Mouse (Mus musculus) hindbrain, embryonic 16.5 days (tissue): Measurements from ENCODE around the gene Acot7. TPM values are rescaled to one million over a fixed set of nuclear protein-coding genes. Genes with fewer than 3 reads are reported as not detected.

ENCODE experiments used
- ATAC-seq: fragments of 200-750 bp; cut with Nextera tagmentation; 2 replicates; pipeline ENCODE4 v1.8.0; 2017; ENCODE audit warnings: moderate TSS enrichment, moderate library complexity
- H3K27ac ChIP-seq: fragments of 300-500 bp; sonication (generic); 2 replicates; pipeline ENCODE4 v1.5.1; 2014; ENCODE audit warnings: low read depth, mild to moderate bottlenecking, control low read depth, low read length, moderate library complexity
- H3K27me3 ChIP-seq: fragments of 300-500 bp; sonication (generic); replicated peaks from 2 replicates; pipeline ENCODE4 v1.6.1; 2014; ENCODE audit warnings: low read length; ENCODE audit not compliant: control insufficient read depth, insufficient read depth
- H3K36me3 ChIP-seq: fragments of 300-500 bp; sonication (generic); 2 replicates; pipeline ENCODE4 v1.6.1; 2014; ENCODE audit warnings: mild to moderate bottlenecking, low read length, moderate library complexity, mixed read lengths; ENCODE audit not compliant: control insufficient read depth, insufficient read depth
- H3K4me1 ChIP-seq: fragments of 300-500 bp; sonication (generic); 2 replicates; pipeline ENCODE4 v1.6.1; 2014; ENCODE audit warnings: low read depth, low read length; ENCODE audit not compliant: control insufficient read depth, insufficient read depth
- H3K4me2 ChIP-seq: fragments of 300-500 bp; sonication (generic); 2 replicates; pipeline ENCODE4 v1.6.1; 2014; ENCODE audit warnings: mild to moderate bottlenecking, low read length, control low read depth, moderate library complexity
- H3K4me3 ChIP-seq: fragments of 300-500 bp; sonication (generic); 2 replicates; pipeline ENCODE4 v1.5.1; 2014; ENCODE audit warnings: mild to moderate bottlenecking, low read length, control low read depth, moderate library complexity
- H3K9ac ChIP-seq: fragments of 300-500 bp; sonication (generic); 2 replicates; pipeline ENCODE4 v1.6.1; 2014; ENCODE audit warnings: low read depth, mild to moderate bottlenecking, control low read depth, low read length, moderate library complexity
- H3K9me3 ChIP-seq: fragments of 300-500 bp; sonication (generic); 2 replicates; pipeline ENCODE4 v1.6.1; 2014; ENCODE audit warnings: mild to moderate bottlenecking, low read length, moderate library complexity; ENCODE audit not compliant: control insufficient read depth
- WGBS: fragments of 180-500 bp; shearing (Covaris S2); extraction: QIAGEN DNeasy Blood & Tissue Kit; methylation state at CpG from one replicate; pipeline ENCODE4 v1.1.7; 2014; 5-methylcytosine and 5-hydroxymethylcytosine counted together
- polyA plus RNA-seq: library from polyadenylated mRNA; unstranded; fragments of >200 nt; fragmentation: Nextera tagmentation; extraction: Ambion mirVana; gene quantifications from 2 replicates; pipeline ENCODE4 v1.2.1, GENCODE M21; 2015

Gene Acot7
- polyA plus RNA-seq, 1 experiment from 2014 or later: 542 TPM

GRCm38 (mm10) chr4:152190096-152190653 is 12.2 kb downstream of the Acot7 start:
- H3K27ac ChIP-seq: no peak overlapping the region
- no peak overlapping the region for H3K4me3 ChIP-seq
- ATAC-seq: no peak
- 65% methylated on average over 11 of the region's 11 CpGs for whole genome bisulfite sequencing
- H3K4me1 ChIP-seq: peaks cover 17% of the 10 kb centered on the region
- H3K9me3 ChIP-seq: no peaks in the 10 kb centered on the region
- no peaks in the 10 kb centered on the region for H3K36me3 ChIP-seq
- no peak overlapping the region for H3K4me2 ChIP-seq
- no peaks in the 10 kb centered on the region for H3K27me3 ChIP-seq
- 0 out of 2 replicates have a peak overlapping the region, but pooled peaks have one; percentile 12 for H3K9ac ChIP-seq

GRCm38 (mm10) chr4:152190701-152191100 is 12.8 kb downstream of the Acot7 start:
- H3K36me3 ChIP-seq: no peaks in the 10 kb centered on the region
- no peak overlapping the region for H3K27ac ChIP-seq
- WGBS: 74% methylated on average over 5 of the region's 5 CpGs
- H3K9me3 ChIP-seq: no peaks in the 10 kb centered on the region
- no peak for ATAC-seq
- no peak overlapping the region for H3K4me2 ChIP-seq
- peaks cover 12% of the 10 kb centered on the region for H3K4me1 ChIP-seq
- no peaks in the 10 kb centered on the region for H3K27me3 ChIP-seq
- no peak overlapping the region for H3K4me3 ChIP-seq
- H3K9ac ChIP-seq: no peak overlapping the region

GRCm38 (mm10) chr4:152192569-152192968 is 14.6 kb downstream of the Acot7 start:
- H3K4me2 ChIP-seq: no peak overlapping the region
- H3K27ac ChIP-seq: peak overlapping the region; percentile 40
- no peaks in the 10 kb centered on the region for H3K36me3 ChIP-seq
- H3K9ac ChIP-seq: no peak overlapping the region
- ATAC-seq: peak; percentile 38; the same call in 1 of the 2 replicates
- H3K9me3 ChIP-seq: no peaks in the 10 kb centered on the region
- no peaks in the 10 kb centered on the region for H3K27me3 ChIP-seq
- no peaks in the 10 kb centered on the region; the same call in none of the 2 replicates for H3K4me1 ChIP-seq
- 25% methylated on average over 4 of the region's 4 CpGs for WGBS
- no peak overlapping the region for H3K4me3 ChIP-seq

GRCm38 (mm10) chr4:152194476-152195175 is 16.7 kb downstream of the Acot7 start:
- no peak for ATAC-seq
- no peaks in the 10 kb centered on the region for H3K27me3 ChIP-seq
- WGBS: 83% methylated on average over 3 of the region's 3 CpGs

GRCm38 (mm10) chr4:152196276-152196675 is 18.3 kb downstream of the Acot7 start:
- Histone ChIP-seq H3K4me2 (no peak overlapping the region), H3K36me3 (no peaks in the 10 kb centered on the region), H3K27me3 (no peaks in the 10 kb centered on the region), H3K9ac (no peak overlapping the region), H3K4me1 (peaks cover 3% of the 10 kb centered on the region), H3K27ac (no peak overlapping the region), H3K9me3 (no peaks in the 10 kb centered on the region), H3K4me3 (no peak overlapping the region)
- no peak for ATAC-seq
- 92% methylated on average over 9 of the region's 9 CpGs for WGBS

More at GRCm38 (mm10) chr4:152194476-152195175, 16.7 kb downstream of the Acot7 start:
- no peak overlapping the region for H3K27ac ChIP-seq
- H3K36me3 ChIP-seq: no peaks in the 10 kb centered on the region
- H3K4me2 ChIP-seq: no peak overlapping the region
- H3K4me1 ChIP-seq: no peaks in the 10 kb centered on the region; the same call in none of the 2 replicates
- no peak overlapping the region for H3K4me3 ChIP-seq
- no peak overlapping the region for H3K9ac ChIP-seq
- H3K9me3 ChIP-seq: no peaks in the 10 kb centered on the region

- no peak overlapping the region for H3K9ac ChIP-seq
- 87% methylated on average over 5 of the region's 5 CpGs for WGBS
- H3K27ac ChIP-seq: no peak overlapping the region
- no peak overlapping the region for H3K4me2 ChIP-seq
- no peaks in the 10 kb centered on the region for H3K36me3 ChIP-seq
- peaks cover 9% of the 10 kb centered on the region for H3K4me1 ChIP-seq
- no peak for ATAC-seq
- no peaks in the 10 kb centered on the region for H3K27me3 ChIP-seq
- no peak overlapping the region for H3K4me3 ChIP-seq
- H3K9me3 ChIP-seq: no peaks in the 10 kb centered on the region
These were observed 19.6 kb downstream of the Acot7 start for GRCm38 (mm10) chr4:152197545-152197944.

- no peak overlapping the region for H3K4me2 ChIP-seq
- ATAC-seq: no peak
These were observed 21.7 kb downstream of the Acot7 start for GRCm38 (mm10) chr4:152199617-152200016.

GRCm38 (mm10) chr4:152201492-152201891 is 23.6 kb downstream of the Acot7 start:
- Histone ChIP-seq H3K36me3 (no peaks in the 10 kb centered on the region), H3K9me3 (no peaks in the 10 kb centered on the region), H3K27ac (no peak overlapping the region), H3K4me1 (peaks cover 9% of the 10 kb centered on the region; the same call in 1 of the 2 replicates), H3K27me3 (no peaks in the 10 kb centered on the region), H3K4me2 (no peak overlapping the region), H3K9ac (no peak overlapping the region), H3K4me3 (no peak overlapping the region)
- 65% methylated on average over 6 of the region's 6 CpGs for WGBS
- no peak for ATAC-seq

More at GRCm38 (mm10) chr4:152199617-152200016, 21.7 kb downstream of the Acot7 start:
- H3K4me3 ChIP-seq: no peak overlapping the region
- 79% methylated on average over 1 of the region's 1 CpGs for WGBS
- H3K9ac ChIP-seq: no peak overlapping the region
- H3K36me3 ChIP-seq: no peaks in the 10 kb centered on the region
- H3K27me3 ChIP-seq: no peaks in the 10 kb centered on the region
- H3K4me1 ChIP-seq: peaks cover 9% of the 10 kb centered on the region; the same call in 1 of the 2 replicates
- no peaks in the 10 kb centered on the region for H3K9me3 ChIP-seq
- no peak overlapping the region for H3K27ac ChIP-seq

- Histone ChIP-seq H3K36me3 (no peaks in the 10 kb centered on the region), H3K4me2 (no peak overlapping the region), H3K27ac (no peak overlapping the region), H3K4me1 (peaks cover 9% of the 10 kb centered on the region; the same call in 1 of the 2 replicates), H3K9ac (no peak overlapping the region), H3K27me3 (no peaks in the 10 kb centered on the region), H3K4me3 (no peak overlapping the region), H3K9me3 (no peaks in the 10 kb centered on the region)
- no peak for ATAC-seq
- 82% methylated on average over 1 of the region's 1 CpGs for WGBS
These were observed 24.5 kb downstream of the Acot7 start for GRCm38 (mm10) chr4:152202418-152202817.
